Mouse (Mus musculus): Measurements from ENCODE around the gene Slc35f6. TPM values are rescaled to one million over a fixed set of nuclear protein-coding genes. Genes with fewer than 3 reads are reported as not detected.
"Not testable (repeated sequence)": the region's sequence is repeated elsewhere in the genome, so short reads cannot be mapped to it uniquely, and the experiment has no call there.

Gene Slc35f6
- total RNA-seq, 4 experiments from 2014 or later: 37.4 to 40.7 (median 38.7) TPM

- DNase-seq (ENCODE audit: low spot score in 2 of 2): no peak
These were observed 7.9 kb downstream of the Slc35f6 start for GRCm38 (mm10) chr5:30655526-30656195.

- no peak for DNase-seq (ENCODE audit: low spot score in 2 of 2)
These were observed 11.3 kb downstream of the Slc35f6 start for GRCm38 (mm10) chr5:30659042-30659441.

DNA sequence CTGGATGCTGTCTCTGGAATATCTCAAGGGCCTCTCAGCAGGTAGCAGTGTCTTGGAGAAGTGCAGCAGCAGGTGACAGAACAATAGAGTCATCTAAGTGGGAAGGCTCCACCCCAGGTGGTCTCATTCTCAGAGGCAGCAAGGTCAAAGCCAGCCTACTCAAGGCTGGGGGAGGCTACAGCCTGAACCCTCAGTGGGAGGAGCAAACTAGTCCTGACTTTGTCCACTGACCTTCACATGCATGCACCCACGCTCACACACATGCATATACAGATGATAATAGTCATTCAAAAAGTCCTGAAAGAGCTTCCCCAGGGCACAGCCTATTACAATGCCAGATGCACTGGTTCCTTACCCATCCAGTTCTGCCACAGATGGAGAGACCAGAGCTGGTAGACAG is 12.5 kb downstream of the Slc35f6 start:
- no peak for DNase-seq (ENCODE audit: low spot score in 2 of 2)

- no peak for DNase-seq (ENCODE audit: low spot score in 2 of 2)
These were observed 13.1 kb downstream of the Slc35f6 start for GRCm38 (mm10) chr5:30660813-30661212.

- no peak for DNase-seq (ENCODE audit: low spot score in 2 of 2)
These were observed 17.6 kb downstream of the Slc35f6 start for GRCm38 (mm10) chr5:30665360-30665759.

DNA sequence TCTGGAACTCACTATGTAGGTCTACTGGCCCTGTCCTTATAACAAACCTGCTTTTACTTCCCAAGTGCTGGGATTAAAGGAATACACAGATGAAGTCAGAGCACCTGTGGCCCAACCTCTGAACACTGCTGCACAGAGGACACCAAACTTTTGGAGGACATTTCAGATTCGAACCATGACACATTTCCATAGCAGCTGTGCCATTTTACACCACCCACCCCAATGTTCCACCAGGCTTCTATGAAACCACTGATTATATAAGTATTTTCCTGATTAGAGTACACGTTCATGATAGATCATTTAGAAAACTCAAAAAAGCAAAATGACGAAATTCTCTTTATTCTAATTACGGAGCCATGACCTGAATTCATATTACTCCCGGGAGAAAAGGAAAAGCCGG is 18.2 kb downstream of the Slc35f6 start:
- peak; percentile 57 to 61 for DNase-seq (ENCODE audit: low spot score in 2 of 2)

DNA sequence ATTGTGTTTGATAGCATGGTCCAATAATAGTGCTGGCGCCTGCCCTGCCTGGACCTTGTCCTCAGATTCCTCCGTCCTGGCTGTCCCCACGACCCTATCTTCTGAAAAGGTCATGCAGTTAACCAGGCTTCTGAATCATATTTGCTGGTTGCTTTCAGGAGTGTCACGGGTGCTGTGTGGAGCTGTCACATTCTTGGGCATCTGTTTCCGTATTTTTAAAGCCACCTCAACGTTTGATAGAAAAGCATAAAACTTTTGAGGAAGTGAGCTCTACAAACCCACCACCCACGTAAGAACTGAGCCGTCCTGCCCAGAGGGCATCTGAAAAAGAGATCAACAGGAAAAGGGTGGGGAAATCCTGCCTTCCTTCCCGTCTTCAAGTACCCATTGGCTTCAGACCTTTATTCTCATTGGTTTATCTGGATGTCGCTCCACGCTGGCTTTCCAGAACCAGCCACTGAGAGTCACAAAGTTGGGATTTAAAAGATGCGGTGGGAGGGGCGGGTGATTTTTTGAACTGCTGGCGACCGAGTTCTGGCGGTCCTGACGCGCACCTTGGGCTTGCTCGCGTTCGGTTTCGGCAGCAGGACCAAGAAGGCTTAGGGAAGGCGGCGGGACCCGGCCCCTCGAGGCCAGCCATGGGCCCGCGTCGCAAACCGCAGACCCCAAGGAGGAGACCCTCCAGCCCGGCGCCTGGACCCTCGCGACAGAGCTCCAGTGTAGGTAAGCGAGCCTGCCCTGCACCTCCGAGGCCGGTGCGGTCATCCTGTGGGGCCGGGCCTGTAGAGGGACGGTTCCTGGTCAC is 18.9 kb downstream of the Slc35f6 start, which contains the start of gene Cenpa:
Gene Cenpa (plus strand): TSS at position 387 of the 805 bp plus-strand sequence.
- DNase-seq (ENCODE audit: low spot score in 2 of 2): peak; percentile 92 to 95

GRCm38 (mm10) chr5:30667215-30667614 is 19.5 kb downstream of the Slc35f6 start:
- DNase-seq (ENCODE audit: low spot score in 2 of 2): no peak

DNA sequence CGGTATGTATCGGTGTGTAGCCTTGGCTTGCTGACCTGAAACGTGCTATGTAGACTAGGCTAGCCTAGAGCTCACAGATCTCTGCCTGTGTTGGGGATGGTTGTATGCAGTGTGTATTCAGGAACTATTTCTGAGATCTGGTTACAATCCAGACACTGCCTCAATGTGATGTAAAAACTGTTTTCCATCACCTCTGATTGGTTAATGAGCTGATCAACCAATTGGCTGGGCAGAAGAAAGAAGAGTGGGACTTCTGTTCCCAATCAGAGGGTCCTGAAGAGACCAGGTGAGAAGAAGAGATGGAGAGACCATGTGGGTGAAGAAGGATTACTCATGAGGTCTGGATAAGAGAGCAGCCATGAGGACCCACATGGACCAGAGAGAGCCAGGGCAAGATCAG is 20.0 kb downstream of the Slc35f6 start:
- DNase-seq (ENCODE audit: low spot score in 2 of 2): no peak

GRCm38 (mm10) chr5:30668637-30669495 is 21.1 kb downstream of the Slc35f6 start:
- DNase-seq (ENCODE audit: low spot score in 2 of 2): no peak

GRCm38 (mm10) chr5:30669496-30669830 is 21.7 kb downstream of the Slc35f6 start:
- no peak for DNase-seq (ENCODE audit: low spot score in 2 of 2)

DNA sequence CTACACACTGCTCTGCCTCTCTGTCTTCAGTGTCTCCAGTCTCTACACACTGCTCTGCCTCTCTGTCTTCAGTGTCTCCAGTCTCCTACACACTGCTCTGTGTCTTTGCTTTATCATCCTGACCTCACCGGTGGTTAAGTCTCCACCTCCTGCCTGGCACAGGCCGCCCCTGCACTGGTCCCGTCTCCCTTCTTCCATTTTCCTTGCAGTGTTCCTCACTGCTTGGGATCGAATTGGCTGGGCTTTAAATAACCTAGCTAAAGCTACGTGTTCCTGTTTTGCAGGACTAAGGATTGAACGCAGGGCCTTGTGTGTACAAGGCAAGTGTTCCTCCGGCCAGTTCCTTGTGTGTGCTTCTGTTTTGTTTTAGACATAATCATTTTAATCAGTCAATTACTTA is 22.4 kb downstream of the Slc35f6 start:
- no peak for DNase-seq (ENCODE audit: low spot score in 2 of 2)

DNA sequence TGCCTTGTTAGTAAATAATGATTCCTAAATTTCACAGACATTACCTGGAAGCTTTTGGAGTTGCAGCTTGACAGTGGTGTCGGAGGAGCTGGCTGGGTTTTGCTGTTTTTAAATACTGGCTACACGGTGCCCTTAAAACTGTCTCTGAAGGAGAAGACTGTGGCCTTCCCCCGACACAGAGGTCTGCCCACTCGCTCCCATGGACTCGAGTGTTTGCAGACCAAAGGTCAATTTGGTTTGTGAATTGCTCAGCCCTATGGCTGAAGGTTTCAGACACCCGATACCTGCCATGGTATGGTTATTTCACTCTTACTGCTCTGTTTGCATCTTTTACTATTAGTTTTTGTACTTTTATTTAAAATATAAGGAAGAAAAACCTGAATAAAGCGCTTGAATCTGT is 26.3 kb downstream of the Slc35f6 start:
- no peak for DNase-seq (ENCODE audit: low spot score in 2 of 2)

GRCm38 (mm10) chr5:30676800-30677199 is 29.1 kb downstream of the Slc35f6 start:
- DNase-seq (ENCODE audit: low spot score in 2 of 2): no peak

DNA sequence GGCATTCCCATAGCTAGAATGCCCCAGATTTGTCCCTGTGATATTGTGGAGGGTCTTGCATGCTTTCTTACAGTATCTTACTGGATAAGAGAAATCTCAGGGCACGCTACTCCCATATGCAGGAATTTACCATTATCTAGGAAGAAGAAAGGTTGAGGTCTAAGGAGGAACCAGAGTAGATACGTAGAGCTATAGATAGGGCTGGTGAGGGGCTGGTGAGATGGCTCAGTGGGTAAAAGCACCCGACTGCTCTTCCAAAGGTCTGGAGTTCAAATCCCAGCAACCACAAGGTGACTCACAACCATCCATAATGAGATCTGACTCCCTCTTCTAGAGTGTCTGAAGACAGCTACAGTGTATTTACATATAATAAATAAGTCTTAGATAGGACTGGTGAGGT is 30.3 kb downstream of the Slc35f6 start:
- not testable (repeated sequence) for DNase-seq (ENCODE audit: low spot score in 2 of 2)

- DNase-seq (ENCODE audit: low spot score in 2 of 2): no peak
These were observed 31.1 kb downstream of the Slc35f6 start for GRCm38 (mm10) chr5:30678722-30679296.

DNA sequence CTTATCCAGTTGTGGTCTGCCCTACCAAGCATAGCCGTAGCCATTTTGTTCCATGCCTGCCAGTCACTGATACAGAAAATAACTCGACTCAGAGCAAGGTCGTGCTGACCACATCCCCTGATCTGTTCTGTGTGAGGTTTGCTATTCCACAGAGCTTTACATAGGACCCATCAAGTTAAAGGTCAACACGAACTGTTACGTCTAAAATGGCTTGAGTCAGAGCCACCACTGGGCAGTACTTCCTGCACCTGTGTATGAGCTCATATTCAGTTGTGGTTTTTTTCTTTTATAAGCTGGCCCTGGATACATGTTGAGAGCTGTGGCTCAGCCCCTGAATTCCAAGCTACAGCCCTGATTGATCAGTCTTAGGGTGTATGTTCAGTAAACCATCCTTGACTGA is 31.9 kb downstream of the Slc35f6 start:
- DNase-seq (ENCODE audit: low spot score in 2 of 2): no peak

DNA sequence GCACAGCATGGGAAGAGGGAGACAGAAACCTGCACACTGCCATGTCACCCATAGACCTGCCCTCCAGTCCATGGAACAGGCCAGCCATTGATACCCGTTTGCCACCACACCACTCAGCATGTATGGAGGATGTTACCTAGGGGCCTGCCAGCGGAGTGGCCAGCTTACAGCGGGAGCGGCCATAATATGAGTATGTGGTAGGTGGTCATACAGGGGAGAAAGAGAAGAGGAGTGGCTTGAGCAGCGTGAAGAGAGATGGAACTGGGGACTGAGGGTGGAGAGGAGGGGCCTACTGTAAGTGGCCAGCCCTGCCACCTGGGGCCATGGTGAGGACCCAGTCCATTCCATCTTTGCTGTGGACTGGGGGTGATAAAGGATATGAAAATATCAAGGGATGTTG is 34.2 kb downstream of the Slc35f6 start:
- no peak for DNase-seq (ENCODE audit: low spot score in 2 of 2)

DNA sequence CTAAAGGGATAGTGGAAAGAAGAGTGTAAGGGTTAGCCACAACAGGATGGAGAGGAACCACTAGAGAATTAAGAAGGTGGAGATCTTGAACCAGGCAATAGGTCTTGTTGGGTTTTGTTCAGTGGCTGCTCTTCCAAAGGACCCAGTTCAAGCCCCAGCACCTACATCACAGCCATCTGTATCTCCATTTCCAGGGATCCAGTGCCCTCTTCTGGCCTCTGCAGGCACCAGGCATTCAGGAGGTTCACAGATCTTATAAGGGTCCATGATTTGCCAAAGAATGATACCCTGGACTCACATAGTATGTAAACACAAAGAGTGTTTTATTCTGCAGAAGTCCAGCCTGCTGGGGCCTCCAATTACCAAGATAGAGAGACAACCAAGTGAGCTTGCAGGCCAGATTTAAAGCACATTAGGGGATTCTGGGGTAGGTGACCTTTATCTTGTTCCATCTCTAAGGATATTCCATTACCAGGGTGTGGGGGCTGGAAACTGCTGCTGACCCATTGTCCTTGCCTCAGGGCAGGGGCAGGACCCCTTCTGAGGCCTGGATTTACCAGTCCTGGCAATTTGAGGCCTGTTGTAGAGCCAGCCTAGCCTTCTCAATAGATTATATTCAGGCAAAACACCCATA is 35.4 kb downstream of the Slc35f6 start:
- DNase-seq (ENCODE audit: low spot score in 2 of 2): no peak

GRCm38 (mm10) chr5:30683993-30684392 is 36.3 kb downstream of the Slc35f6 start:
- no peak for DNase-seq (ENCODE audit: low spot score in 2 of 2)

DNA sequence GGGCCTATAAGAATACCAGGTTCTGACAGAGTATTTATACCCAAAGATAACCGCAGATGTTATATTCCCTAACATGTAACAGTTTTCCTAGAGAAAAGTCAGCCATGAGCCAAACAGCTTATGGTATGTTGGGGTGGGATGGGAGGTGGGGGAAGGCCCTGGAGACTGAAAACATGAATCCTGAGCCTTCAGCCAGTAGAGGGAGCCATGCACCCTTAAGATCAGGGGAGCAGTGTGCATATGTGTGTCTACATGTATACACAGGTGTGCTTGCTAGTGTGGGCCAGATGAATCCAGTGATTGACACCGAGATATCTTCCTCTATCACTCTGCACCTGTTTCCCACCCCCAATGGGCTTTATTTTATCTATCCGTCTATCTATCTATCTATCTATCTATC is 39.0 kb downstream of the Slc35f6 start:
- DNase-seq (ENCODE audit: low spot score in 2 of 2): no peak

All from layer of hippocampus, adult 8-10 months (tissue).